Mouse (Mus musculus) liver, embryonic 16.5 days (tissue): ENCODE results near the gene Rpl10a. TPM values are rescaled to one million over a fixed set of nuclear protein-coding genes. Genes with fewer than 3 reads are reported as not detected.

Source experiments
- ATAC-seq: fragments of 200-750 bp; cut with Nextera tagmentation; 2 replicates; pipeline ENCODE4 v1.8.0; 2017; ENCODE audit warnings: low read depth, mild to moderate bottlenecking, moderate number of reproducible peaks, moderate library complexity
- H3K27ac ChIP-seq: fragments of 300-500 bp; sonication (generic); 2 replicates; pipeline ENCODE4 v1.5.1; 2014; ENCODE audit warnings: mild to moderate bottlenecking, low read length
- H3K27me3 ChIP-seq: fragments of 300-500 bp; sonication (generic); 2 replicates; pipeline ENCODE4 v1.6.1; 2014; ENCODE audit warnings: low read depth, low read length, mixed read lengths; ENCODE audit not compliant: control insufficient read depth, insufficient read depth
- H3K36me3 ChIP-seq: fragments of 300-500 bp; sonication (generic); 2 replicates; pipeline ENCODE4 v1.6.1; 2014; ENCODE audit warnings: mild to moderate bottlenecking; ENCODE audit not compliant: control insufficient read depth, insufficient read depth
- H3K4me1 ChIP-seq: fragments of 300-500 bp; sonication (generic); 2 replicates; pipeline ENCODE4 v1.6.1; 2014; ENCODE audit warnings: low read depth, low read length, mixed read lengths; ENCODE audit not compliant: control insufficient read depth
- H3K4me2 ChIP-seq: fragments of 300-500 bp; sonication (generic); 2 replicates; pipeline ENCODE4 v1.6.1; 2014; ENCODE audit warnings: low read depth, low read length, mixed read lengths
- H3K4me3 ChIP-seq: fragments of 300-500 bp; sonication (generic); 2 replicates; pipeline ENCODE4 v1.5.1; 2014; ENCODE audit warnings: low read depth, mild to moderate bottlenecking, low read length
- H3K9ac ChIP-seq: fragments of 300-500 bp; sonication (generic); 2 replicates; pipeline ENCODE4 v1.6.1; 2014; ENCODE audit warnings: low read depth, low read length
- H3K9me3 ChIP-seq: fragments of 300-500 bp; sonication (generic); replicated peaks from 2 replicates; pipeline ENCODE4 v1.6.1; 2016; ENCODE audit warnings: low read length; ENCODE audit not compliant: control insufficient read depth
- WGBS: fragments of 180-500 bp; shearing (Covaris S2); extraction: QIAGEN DNeasy Blood & Tissue Kit; methylation state at CpG from one replicate; pipeline ENCODE4 v1.1.7; 2014; ENCODE audit not compliant: insufficient replicate concordance; 5-methylcytosine and 5-hydroxymethylcytosine counted together
- polyA plus RNA-seq: library from polyadenylated mRNA; unstranded; fragments of >200 nt; fragmentation: Nextera tagmentation; extraction: Ambion mirVana; gene quantifications from 2 replicates; pipeline ENCODE4 v1.2.1, GENCODE M21; 2015

Gene Rpl10a
- polyA plus RNA-seq, 1 experiment from 2014 or later, result 280 TPM

DNA sequence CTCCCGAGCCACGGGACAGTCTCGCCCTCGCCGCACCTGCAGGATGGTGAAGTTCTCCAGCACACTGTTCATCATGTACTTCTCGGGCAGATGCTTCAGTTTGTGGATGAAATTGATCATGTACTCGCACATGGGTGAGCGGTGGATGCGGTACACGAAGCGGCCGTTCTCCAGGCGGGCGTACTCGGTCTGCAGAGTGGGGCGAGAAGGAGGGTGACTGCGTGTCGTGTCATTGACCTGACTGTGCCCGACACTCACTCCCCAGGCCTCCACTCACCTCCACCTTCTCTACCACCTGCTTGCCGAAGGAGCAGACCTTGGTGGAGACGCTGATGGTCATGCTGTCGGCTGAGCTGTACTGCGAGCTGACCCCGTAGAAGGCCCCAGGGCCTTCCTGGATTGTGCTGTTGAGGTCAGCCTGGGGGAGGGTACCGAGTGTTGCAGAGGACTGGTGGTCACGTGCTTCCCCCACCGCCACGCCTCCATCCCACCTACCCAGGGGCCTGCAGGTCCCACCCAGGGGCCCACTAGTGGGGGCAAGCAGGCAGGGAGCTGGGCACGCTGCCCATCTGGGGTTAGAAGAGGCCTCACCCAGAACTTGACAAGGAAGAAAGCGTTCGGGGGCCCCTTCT, 4.8 kb downstream of the Rpl10a start:
- peaks cover 11% of the 10 kb centered on the region for H3K36me3 ChIP-seq
- ATAC-seq, result no peak
- no peak overlapping the region for H3K4me3 ChIP-seq
- H3K4me1 ChIP-seq, result peaks cover 9% of the 10 kb centered on the region
- no peak overlapping the region for H3K4me2 ChIP-seq
- no peaks in the 10 kb centered on the region for H3K27me3 ChIP-seq
- WGBS, result 43% methylated on average over 31 of the region's 31 CpGs
- no peak overlapping the region for H3K27ac ChIP-seq
- H3K9me3 ChIP-seq, result no peaks in the 10 kb centered on the region
- H3K9ac ChIP-seq, result no peak overlapping the region

DNA sequence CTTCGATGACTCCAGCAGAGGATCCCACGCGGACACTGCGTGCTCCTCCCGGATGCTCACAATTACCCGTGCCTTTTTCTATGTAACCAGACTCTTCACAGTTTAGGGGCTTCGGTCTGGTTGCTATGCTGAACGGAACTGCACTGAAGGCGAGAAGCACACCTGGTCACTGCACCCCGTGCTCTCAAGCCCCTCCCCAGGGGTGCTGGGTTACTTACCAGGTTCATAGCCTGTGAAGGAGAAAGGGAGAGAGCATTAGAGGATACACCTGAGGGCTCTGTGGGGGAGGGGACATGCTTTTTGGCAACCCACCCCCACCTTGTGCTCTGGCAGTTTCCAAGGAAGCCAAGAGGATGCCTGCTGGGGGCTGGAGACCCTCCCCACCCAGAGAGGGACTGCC, 7.0 kb downstream of the Rpl10a start:
- Histone ChIP-seq H3K4me1 (no peaks in the 10 kb centered on the region; the same call in 1 of the 2 replicates), H3K36me3 (peaks cover 4% of the 10 kb centered on the region)
- WGBS, result 75% methylated on average over 10 of the region's 10 CpGs

DNA sequence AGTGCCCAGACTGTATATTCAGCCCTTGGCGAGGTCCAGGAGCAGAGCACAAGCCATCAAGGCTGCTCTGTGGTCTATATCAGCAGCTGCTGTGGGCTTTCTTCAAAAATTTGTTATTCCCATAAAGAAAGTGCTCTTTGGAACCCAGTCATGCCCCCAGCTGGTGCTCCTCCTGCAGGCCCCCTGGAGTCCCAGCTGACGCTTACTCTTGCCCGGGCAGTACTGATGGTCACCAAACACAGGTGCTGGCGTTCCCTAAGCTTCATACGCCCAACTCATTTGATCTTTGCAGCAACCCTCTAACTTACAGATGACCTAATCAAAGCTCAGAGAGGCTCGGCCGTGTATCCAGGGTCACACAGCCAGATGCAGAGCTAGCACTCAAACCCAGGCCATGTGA, 9.3 kb downstream of the Rpl10a start:
- H3K4me2 ChIP-seq, result no peak overlapping the region
- WGBS, result 74% methylated on average over 7 of the region's 7 CpGs
- no peak overlapping the region for H3K4me3 ChIP-seq
- no peaks in the 10 kb centered on the region for H3K36me3 ChIP-seq
- ATAC-seq, result no peak
- no peak overlapping the region for H3K9ac ChIP-seq
- H3K9me3 ChIP-seq, result no peaks in the 10 kb centered on the region
- H3K27me3 ChIP-seq, result no peaks in the 10 kb centered on the region
- H3K27ac ChIP-seq, result no peak overlapping the region
- H3K4me1 ChIP-seq, result peaks cover 10% of the 10 kb centered on the region

More for the DNA sequence above, 7.0 kb downstream of the Rpl10a start:
- Histone ChIP-seq H3K9me3 (no peaks in the 10 kb centered on the region), H3K4me3 (no peak overlapping the region), H3K9ac (no peak overlapping the region), H3K4me2 (no peak overlapping the region), H3K27me3 (no peaks in the 10 kb centered on the region), H3K27ac (no peak overlapping the region)
- ATAC-seq, result no peak

DNA sequence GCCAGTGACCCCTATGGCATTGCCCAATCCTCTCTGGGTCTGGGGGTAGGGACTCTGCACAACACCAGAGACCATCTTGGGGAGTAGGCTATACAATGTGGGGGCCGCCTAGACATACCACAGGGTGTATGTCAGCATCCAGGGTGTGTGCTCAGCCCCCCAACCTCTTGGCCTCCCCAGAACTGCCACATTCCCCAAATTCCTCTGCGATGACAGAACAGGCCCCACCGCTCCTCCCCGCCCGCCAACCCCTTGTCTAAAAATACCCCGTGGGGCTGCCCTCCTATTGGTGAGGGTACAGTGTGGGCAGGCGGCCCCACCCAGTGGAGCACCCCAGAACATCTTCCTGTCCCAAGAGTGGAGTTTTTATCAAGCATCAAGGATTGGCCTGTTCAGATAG, 12.3 kb downstream of the Rpl10a start:
- no peaks in the 10 kb centered on the region for H3K9me3 ChIP-seq
- 0 out of 2 replicates have a peak, but pooled peaks have one; percentile 1 for ATAC-seq
- peaks cover 5% of the 10 kb centered on the region for H3K27me3 ChIP-seq
- WGBS, result 56% methylated on average over 7 of the region's 7 CpGs
- no peak overlapping the region for H3K9ac ChIP-seq
- H3K4me3 ChIP-seq, result no peak overlapping the region
- H3K4me2 ChIP-seq, result peak overlapping the region; percentile 53; the same call in 1 of the 2 replicates
- H3K4me1 ChIP-seq, result peaks cover 13% of the 10 kb centered on the region
- H3K27ac ChIP-seq, result no peak overlapping the region
- no peaks in the 10 kb centered on the region for H3K36me3 ChIP-seq

DNA sequence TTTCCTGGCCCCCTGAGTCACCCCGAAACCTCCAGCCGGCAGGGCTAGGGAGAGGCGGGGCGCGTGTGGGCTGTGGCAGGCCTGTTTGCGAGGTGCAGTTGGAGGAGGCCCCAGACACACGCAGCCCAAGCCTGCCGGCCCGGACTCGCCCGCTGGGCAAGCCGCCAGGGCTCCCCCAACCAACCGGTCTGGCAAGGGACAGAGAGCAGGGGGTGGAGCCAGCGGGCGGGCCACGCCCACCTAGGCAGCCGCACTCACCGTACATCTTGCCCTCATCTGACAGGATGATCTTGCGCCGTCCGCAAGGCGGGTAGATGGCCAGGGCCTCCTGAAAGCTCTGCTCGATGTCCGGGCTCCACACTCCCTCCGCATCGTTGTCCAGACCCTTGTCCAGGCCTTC, 12.8 kb downstream of the Rpl10a start:
- peak overlapping the region; percentile 53 for H3K4me2 ChIP-seq
- 0 out of 2 replicates have a peak overlapping the region, but pooled peaks have one; percentile 12 for H3K4me3 ChIP-seq
- peaks cover 16% of the 10 kb centered on the region for H3K4me1 ChIP-seq
- H3K36me3 ChIP-seq, result no peaks in the 10 kb centered on the region
- 9% methylated on average over 22 of the region's 26 CpGs for WGBS
- 0 out of 2 replicates have a peak overlapping the region, but pooled peaks have one; percentile 19 for H3K9ac ChIP-seq
- H3K9me3 ChIP-seq, result no peaks in the 10 kb centered on the region
- H3K27ac ChIP-seq, result no peak overlapping the region
- ATAC-seq, result peak; percentile 89
- H3K27me3 ChIP-seq, result peaks cover 9% of the 10 kb centered on the region

DNA sequence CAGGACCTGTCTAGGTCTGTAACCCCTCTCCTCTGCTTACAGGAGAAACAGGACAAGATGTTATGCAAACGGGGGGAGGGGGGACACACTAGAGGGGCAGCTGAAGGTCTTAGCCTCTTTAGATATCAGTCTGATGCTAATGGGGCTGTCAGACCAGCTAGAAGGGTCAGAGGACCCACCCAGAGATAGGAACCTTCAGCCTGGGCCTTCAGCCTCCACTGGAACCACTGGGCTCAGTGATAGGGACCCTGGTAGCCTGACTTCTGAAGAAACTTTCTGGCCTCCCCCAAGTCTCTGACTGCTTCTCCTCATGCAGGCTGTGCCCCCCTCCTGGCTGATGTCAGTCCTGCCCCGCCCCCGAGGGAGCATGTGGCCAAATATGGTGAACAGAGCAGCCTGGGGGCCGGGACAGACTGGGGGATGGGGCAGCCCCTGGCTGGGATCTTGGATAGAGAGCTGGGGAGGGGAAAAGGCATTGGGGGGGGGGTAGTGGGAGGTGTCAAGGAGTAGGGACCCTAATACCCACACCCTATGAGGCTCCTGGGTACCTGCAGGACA, 15.9 kb downstream of the Rpl10a start:
- no peak overlapping the region for H3K9ac ChIP-seq
- no peaks in the 10 kb centered on the region for H3K36me3 ChIP-seq
- H3K9me3 ChIP-seq, result no peaks in the 10 kb centered on the region
- H3K27me3 ChIP-seq, result peaks cover 19% of the 10 kb centered on the region
- H3K27ac ChIP-seq, result no peak overlapping the region
- no peak overlapping the region for H3K4me2 ChIP-seq
- no peak overlapping the region for H3K4me3 ChIP-seq
- 38% methylated on average over 4 of the region's 4 CpGs for WGBS
- ATAC-seq, result no peak
- H3K4me1 ChIP-seq, result peaks cover 18% of the 10 kb centered on the region

DNA sequence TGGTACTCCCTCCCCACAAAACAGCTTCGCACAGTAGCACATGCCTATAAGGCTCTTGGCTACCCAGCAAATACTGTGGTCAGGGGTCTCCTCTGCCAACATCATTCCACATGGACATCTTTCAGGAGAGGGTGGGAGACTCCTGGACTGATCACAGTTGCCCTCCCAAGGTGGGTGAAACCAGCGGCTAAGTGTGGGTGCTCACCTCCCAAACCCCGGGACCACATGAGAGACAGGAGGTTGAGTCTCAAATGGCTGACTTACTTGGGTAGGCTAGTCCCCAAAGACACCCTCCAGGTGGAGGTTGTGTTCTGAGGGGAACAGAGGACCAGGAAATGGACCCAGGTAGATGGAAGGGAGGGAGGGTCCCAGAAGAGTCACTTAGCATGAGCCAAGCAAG, 16.4 kb downstream of the Rpl10a start:
- no peaks in the 10 kb centered on the region for H3K9me3 ChIP-seq
- WGBS, result 57% methylated on average over 3 of the region's 3 CpGs
- no peak overlapping the region for H3K9ac ChIP-seq
- peaks cover 18% of the 10 kb centered on the region for H3K4me1 ChIP-seq
- no peak overlapping the region for H3K4me3 ChIP-seq
- ATAC-seq, result no peak
- peaks cover 25% of the 10 kb centered on the region for H3K27me3 ChIP-seq
- no peak overlapping the region for H3K27ac ChIP-seq
- H3K4me2 ChIP-seq, result no peak overlapping the region
- no peaks in the 10 kb centered on the region for H3K36me3 ChIP-seq

DNA sequence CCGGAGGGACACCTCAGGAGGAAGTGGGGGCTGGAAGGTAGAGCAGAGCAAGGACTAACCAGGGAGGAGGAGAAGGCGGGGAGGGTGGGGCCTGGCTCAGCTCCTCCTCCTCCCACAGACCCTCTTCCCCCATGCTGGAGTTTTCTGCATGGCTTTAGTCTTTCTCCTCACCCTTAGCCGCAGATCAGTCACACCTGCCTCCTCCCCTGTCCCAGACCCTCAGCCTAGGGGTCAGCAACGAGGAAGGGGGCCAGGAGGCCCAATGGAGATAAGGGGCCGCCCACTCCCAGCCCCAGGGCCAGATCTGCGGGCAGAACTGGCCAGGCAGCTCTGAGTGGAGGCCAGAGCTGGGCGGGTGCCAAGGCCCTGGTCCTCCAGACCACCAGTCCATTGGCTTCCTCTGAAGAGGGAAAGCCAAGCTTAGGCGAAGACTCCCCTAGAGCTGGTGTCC, 17.0 kb downstream of the Rpl10a start:
- no peak overlapping the region for H3K27ac ChIP-seq
- H3K9me3 ChIP-seq, result no peaks in the 10 kb centered on the region
- H3K27me3 ChIP-seq, result peaks cover 31% of the 10 kb centered on the region
- no peaks in the 10 kb centered on the region for H3K36me3 ChIP-seq
- peaks cover 18% of the 10 kb centered on the region for H3K4me1 ChIP-seq
- no peak overlapping the region for H3K4me3 ChIP-seq
- 20% methylated on average over 8 of the region's 8 CpGs for WGBS
- no peak overlapping the region for H3K4me2 ChIP-seq
- H3K9ac ChIP-seq, result no peak overlapping the region; the same call in 1 of the 2 replicates
- no peak for ATAC-seq

DNA sequence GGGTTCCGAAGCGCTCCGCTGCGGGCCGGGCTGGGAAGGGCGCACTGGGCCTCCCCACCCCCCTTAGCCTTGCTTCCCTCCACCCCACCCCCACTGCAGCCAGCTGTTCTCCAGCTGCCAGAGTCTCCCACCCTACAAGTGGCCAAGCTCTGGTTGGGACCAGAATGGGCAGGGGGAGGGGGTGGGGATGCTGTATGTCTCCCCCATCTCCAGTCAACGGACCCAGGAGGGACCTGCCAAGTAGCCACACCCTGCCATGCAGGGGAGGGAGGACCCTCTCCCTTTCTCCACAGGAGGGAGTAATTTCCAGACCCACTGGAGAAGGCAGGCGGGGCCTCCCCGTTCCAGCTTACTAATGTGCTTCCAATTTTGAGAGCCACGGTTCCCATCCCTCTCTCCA, 17.6 kb downstream of the Rpl10a start:
- H3K27me3 ChIP-seq, result peaks cover 37% of the 10 kb centered on the region
- WGBS, result 25% methylated on average over 10 of the region's 10 CpGs
- H3K9ac ChIP-seq, result no peak overlapping the region
- H3K4me2 ChIP-seq, result no peak overlapping the region
- no peak for ATAC-seq
- no peaks in the 10 kb centered on the region for H3K9me3 ChIP-seq
- H3K4me1 ChIP-seq, result peaks cover 16% of the 10 kb centered on the region
- no peak overlapping the region for H3K27ac ChIP-seq
- H3K4me3 ChIP-seq, result no peak overlapping the region
- no peaks in the 10 kb centered on the region for H3K36me3 ChIP-seq
